Mouse (Mus musculus) monocyte, adult 5-6 weeks (primary cell): ENCODE measurements around the gene Csf1. TPM values are rescaled to one million over a fixed set of nuclear protein-coding genes. Genes with fewer than 3 reads are reported as not detected.

Source experiments
- total RNA-seq: library from RNA; stranded (forward); fragments of 200-1000, 200-491, 200-594 nt; gene quantifications from 3 replicates; pipeline ENCODE4 v1.2.3, GENCODE M21; 2017

Gene Csf1
- total RNA-seq, 1 experiment from 2014 or later: 76.3 TPM

Other genes with a start within 250 kb of the Csf1 start
- gene Slc6a17, start 242.5 kb downstream of the Csf1 start, total RNA-seq: not detected in 3 replicates
- not detected in 3 replicates for gene Ubl4b, start 205.4 kb downstream of the Csf1 start, total RNA-seq
- gene Alx3, start 165.4 kb downstream of the Csf1 start, total RNA-seq: not detected in 3 replicates
- gene Gm10961, start 129.1 kb downstream of the Csf1 start, total RNA-seq: not detected in 3 replicates
- 15.1 to 43.4 TPM (median 42.9 TPM) in 3 replicates for gene Strip1, start 128.8 kb downstream of the Csf1 start, total RNA-seq
- gene Ahcyl1, start 63.9 kb downstream of the Csf1 start, total RNA-seq: 42.0 to 72.7 TPM (median 53.6 TPM) in 3 replicates
- not detected in 3 replicates for gene Eps8l3, start 116.8 kb upstream of the Csf1 start, total RNA-seq
- 5.0 to 6.9 TPM in 2 of 3 replicates, not detected in the other for gene Gstm5, start 135.4 kb upstream of the Csf1 start, total RNA-seq
- gene Gstm7, start 171.3 kb upstream of the Csf1 start, total RNA-seq: not detected in 3 replicates
- gene Gstm6, start 183.3 kb upstream of the Csf1 start, total RNA-seq: not detected in 3 replicates
- not detected in 3 replicates for gene Gstm3, start 208.8 kb upstream of the Csf1 start, total RNA-seq
- gene Gstm2, start 226.0 kb upstream of the Csf1 start, total RNA-seq: not detected in 3 replicates